Mouse (Mus musculus): ENCODE measurements around the gene 4932438H23Rik.

Gene 4932438H23Rik

DNA sequence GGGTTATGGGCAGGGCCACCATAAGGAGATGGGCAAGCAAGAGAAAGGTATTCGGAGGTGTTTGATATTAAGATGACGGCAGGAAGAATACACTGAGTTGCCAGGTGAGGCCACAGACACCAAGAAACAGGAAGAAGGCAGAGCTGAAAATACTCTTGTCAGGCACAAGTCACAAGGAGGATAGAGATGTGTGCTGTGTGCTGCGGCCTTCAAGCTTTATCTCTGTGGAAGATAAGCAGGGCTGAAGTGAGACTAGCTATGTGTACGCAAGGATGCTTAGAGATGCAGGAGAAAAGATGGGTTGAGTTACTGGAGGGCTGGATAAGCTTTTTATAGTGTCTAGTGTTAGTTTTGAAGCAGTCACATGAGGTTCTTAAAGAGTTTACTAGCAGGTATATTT is 37.7 kb downstream of the 4932438H23Rik start:
- DNase-seq (ENCODE audit: low spot score in 2 of 2): no peak

DNA sequence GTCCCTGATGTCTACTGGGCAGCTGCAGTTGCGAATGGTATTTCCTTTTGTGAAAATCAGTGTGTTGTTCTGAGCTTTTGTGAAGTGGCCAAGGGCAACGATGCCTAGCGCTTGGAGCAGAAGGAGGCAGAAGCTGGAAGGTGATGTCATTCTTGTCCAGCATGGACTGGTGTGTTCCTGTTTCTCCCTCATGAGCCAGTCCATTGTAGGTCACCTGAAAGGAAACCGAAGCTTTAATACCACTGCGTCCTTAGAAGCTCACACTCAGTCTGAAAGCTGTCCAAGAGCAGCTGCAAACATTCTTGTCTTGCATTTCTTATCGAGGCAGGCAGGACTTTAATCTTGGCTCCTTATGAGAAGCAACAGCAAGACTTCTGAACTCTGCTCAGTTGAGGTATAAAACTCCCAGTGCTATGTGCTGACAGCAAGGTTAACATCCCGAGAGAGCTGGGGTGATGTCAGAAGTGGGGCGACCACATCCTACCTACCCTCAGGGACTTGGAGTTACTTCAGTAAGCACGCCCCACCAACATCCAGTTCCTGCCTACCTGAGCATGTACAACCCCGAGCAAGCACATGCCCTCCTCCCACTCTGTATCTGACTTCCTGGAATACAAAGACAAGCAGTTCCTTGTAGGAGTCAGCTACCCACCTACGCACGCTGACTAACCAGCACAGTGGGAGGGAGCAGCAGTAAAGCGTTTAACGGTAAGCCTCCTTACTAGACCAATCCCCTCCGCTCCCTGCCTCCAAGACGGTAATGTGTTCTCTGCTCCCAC is 38.7 kb downstream of the 4932438H23Rik start:
- peak; percentile 76 to 78 for DNase-seq (ENCODE audit: low spot score in 2 of 2)

DNA sequence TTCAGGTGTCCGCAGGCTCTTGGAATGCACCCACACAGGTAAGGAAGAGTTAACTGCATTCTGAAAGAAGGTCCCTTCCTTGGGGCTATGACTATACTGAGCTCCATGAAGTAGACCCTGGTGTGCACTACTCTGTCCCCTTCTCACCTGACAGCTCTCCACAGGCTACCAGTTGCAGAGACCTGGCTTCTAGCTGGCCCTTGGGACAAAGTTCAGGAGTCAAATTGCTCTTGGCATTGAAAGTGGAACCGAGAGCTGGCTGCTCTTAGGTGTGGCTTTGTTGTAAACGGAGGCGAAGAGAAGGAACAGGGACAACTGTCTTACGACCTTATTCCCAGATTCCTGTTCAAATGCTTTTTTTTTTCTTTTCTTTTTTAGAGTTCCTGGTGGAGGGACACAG is 39.8 kb downstream of the 4932438H23Rik start:
- no peak for DNase-seq (ENCODE audit: low spot score in 2 of 2)

- no peak for DNase-seq (ENCODE audit: low spot score in 2 of 2)
These were observed 41.3 kb downstream of the 4932438H23Rik start for GRCm38 (mm10) chr16:91053599-91053998.

DNA sequence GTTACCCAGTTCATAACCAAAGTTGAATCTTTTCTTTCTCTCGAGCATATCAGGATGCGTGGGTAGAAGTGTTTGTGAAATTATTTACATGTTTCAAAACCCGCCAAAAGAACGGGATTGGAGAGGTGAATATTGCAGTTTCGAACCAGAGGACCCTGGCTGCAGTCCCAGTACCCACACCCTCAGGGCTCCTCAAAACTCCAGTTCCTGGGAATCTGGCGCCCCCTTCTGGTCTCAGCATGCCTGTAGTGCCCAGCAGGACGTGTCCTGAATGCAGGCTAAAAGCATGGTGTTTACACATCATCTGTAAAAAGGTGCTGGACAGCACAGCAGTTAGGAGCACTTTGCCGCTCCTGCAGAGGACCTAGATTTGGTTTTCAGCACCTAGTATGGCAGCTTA is 49.4 kb downstream of the 4932438H23Rik start:
- DNase-seq (ENCODE audit: low spot score in 2 of 2): peak in 1 of 2 experiments; percentile 24

- peak; percentile 99 for DNase-seq (ENCODE audit: low spot score in 2 of 2)
These were observed 50.4 kb downstream of the 4932438H23Rik start, which contains the start of gene Paxbp1 for GRCm38 (mm10) chr16:91044270-91045182. TSS of gene Paxbp1 (minus strand) at chr16:91044543.

GRCm38 (mm10) chr16:91043461-91044248 is 51.3 kb downstream of the 4932438H23Rik start:
- peak; percentile 47 to 57 for DNase-seq (ENCODE audit: low spot score in 2 of 2)

- DNase-seq (ENCODE audit: low spot score in 2 of 2): no peak
These were observed 52.3 kb downstream of the 4932438H23Rik start for GRCm38 (mm10) chr16:91042640-91043039.

DNA sequence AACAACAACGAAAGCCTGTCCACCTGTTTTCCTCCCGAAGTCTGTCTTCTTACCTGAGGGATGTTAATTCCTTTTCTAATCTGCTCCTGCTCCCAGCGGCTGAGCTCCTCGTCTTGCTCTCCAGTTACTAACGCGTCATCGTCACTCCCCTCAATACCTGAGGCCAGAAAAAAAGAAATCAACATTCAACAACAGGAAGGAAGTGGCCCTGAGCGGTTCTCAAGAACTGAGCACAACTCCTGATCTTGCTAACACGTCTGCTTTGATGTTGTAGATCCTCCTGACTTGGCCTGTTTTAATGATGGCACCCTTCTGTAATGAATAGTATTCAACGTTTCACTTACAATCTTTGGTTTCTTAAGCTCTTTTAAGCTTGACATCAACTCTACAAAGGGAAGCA is 59.1 kb downstream of the 4932438H23Rik start:
- DNase-seq (ENCODE audit: low spot score in 2 of 2): no peak

DNA sequence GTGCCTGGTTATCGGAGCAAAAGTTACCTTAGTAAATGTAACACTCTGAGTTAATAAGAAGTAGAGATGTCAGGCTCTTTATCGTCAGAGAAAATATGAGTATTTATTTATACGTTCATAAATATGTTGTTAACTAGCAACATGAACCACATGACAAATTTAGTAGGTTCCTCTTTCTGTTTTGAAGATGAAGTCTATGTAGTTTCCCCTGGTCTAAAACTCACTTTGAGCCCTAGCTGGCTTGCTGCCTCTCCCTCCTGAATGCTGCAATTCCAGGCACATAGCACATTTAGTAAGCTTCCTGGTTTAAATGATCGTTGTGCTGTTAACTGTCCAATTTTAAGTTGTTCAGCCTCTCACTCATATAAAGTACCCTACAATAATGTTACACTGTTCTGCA is 64.2 kb downstream of the 4932438H23Rik start:
- DNase-seq (ENCODE audit: low spot score in 2 of 2): no peak

DNA sequence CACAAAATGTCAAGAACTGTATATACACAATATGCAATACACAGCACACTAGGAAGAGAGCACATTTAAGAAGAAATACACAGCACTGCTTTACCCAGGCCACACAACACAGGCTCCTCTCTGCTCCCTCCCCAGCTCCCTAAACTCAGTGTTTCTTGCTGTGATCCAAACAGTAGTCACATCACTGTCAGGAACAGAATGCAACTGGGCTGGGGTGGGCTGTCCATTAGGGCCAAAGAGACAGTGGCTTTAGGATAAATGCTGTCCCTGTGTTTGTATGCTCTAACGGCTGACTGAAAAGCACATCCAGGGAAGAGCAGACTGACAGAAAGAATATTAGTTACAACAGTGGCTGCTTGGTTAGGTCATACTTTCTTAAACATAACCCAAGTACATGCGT is 65.0 kb downstream of the 4932438H23Rik start:
- no peak for DNase-seq (ENCODE audit: low spot score in 2 of 2)

GRCm38 (mm10) chr16:91029161-91029743 is 65.7 kb downstream of the 4932438H23Rik start:
- no peak for DNase-seq (ENCODE audit: low spot score in 2 of 2)

GRCm38 (mm10) chr16:91026290-91026689 is 68.6 kb downstream of the 4932438H23Rik start:
- no peak for DNase-seq (ENCODE audit: low spot score in 2 of 2)

DNA sequence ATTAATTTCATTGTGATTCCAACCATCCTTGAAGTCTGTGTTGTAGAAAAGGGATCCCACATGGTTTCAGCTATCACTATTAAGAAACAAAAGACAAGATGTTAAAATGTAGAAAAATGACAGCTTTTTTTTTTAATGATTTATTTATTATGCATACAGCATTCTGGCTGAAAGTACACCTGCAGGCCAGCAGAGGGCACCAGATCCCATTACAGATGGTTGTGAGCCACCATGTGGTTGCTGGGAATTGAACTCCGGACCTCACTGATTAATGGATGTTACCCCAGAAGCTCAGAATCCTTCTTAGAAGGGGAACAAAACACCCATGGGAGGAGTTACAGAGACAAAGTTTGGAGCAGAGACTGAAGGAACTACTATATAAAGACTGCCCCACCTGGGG is 71.5 kb downstream of the 4932438H23Rik start:
- no peak for DNase-seq (ENCODE audit: low spot score in 2 of 2)

DNA sequence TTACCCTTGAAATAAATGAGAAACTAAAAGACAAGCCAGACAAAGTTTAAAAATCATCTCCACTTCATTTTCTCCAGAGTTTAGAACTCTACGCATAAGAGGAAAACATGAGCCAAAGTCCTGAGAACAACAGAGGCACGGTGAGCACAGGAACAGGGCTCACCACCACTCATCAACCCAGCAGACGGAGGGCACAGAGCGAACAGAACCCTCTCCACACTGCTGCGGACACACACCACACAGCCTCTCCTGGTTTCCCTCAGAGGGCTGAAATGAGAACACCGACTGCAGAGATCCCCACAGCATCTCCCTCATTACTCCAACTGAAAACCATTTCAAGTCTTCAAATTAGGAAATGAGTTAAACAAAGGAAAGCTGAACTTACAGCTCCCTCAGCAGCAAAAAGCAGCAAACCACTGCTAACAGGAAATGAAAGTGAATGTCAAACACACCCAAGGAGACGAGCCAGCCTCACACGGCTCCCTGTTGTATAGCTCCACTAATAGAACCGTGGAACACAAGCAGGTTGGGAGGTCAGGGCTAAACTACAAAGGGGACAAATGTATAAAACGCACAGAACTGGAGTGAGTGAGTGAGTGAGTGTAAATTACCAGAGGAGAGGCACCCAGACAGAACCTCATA is 74.0 kb downstream of the 4932438H23Rik start:
- DNase-seq (ENCODE audit: low spot score in 2 of 2): no peak

DNA sequence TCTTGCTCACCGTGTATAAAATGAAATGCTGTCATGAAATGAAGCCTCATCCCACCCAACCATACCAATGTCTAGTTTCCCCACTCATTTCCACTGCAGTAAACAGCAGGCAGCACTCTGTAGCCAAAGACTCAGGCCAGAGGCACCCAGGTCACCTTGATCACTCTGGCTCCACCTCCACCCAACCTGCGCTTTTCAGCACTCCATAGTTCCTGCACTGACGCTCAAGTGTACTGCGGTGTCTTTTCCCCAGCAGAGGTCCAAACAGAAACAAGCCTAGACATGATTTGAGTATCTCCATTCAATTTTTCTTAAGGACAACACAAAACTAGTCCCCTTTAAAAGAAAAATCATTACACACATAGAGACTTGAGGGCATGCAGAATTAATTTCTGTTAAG is 75.4 kb downstream of the 4932438H23Rik start:
- no peak for DNase-seq (ENCODE audit: low spot score in 2 of 2)

DNA sequence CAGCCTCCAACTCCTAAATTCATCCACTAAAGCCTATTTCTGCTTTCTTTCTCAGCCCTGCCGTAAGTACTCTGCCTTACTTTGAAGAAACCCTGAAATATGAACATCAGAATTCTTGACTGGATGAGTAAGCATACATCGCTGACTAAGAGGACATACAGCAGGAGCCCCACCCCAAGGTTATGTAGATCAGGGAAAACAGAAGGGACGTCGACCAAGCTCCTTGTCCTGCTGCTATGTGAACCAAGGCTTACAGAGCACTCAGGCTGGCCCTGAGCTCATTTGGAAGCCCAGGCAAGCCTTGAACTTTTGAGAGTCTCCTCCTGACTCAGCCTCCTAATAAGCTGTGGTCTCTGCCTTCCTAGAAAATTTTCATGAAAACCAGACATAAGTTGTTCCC is 79.2 kb downstream of the 4932438H23Rik start:
- no peak for DNase-seq (ENCODE audit: low spot score in 2 of 2)

- DNase-seq (ENCODE audit: low spot score in 2 of 2): no peak
These were observed 83.1 kb downstream of the 4932438H23Rik start for GRCm38 (mm10) chr16:91011847-91012246.

- peak; percentile 91 to 93 for DNase-seq (ENCODE audit: low spot score in 2 of 2)
These were observed 83.8 kb downstream of the 4932438H23Rik start, which contains the start of gene Synj1 for GRCm38 (mm10) chr16:91011021-91011683. TSS of gene Synj1 (minus strand) at chr16:91011308.

GRCm38 (mm10) chr16:91010581-91011020 is 84.3 kb downstream of the 4932438H23Rik start:
- DNase-seq (ENCODE audit: low spot score in 2 of 2): peak in 1 of 2 experiments; percentile 61
